In genomic region chr3:51745162-51745561, GRCm38 (mm10) we compare ENCODE assay signal across 10 mouse cellular contexts.
DNase-seq lines count a peak whose midpoint lies in the region; ATAC-seq and TF ChIP-seq lines count a peak whose summit lies in the region.
"Had no signal": no experiment of that assay in that cellular context is flagged by ENCODE, and none has a peak within 500 bp of the region (broad histone marks: within the 10 kb centered on the region; RNA-seq: fewer than 3 reads in every experiment).

No protein-coding gene starts in this region.

- peak overlapping the region; percentile 85 for H3K27ac ChIP-seq in liver, embryonic 14.5 days
- H3K27ac ChIP-seq in forebrain, embryonic 16.5 days (ENCODE audit: low read length) = no peak overlapping the region

- peak overlapping the region; percentile 16; the same call in 1 of the 2 replicates for H3K9ac ChIP-seq in liver, embryonic 14.5 days (replicated peaks)
- no peak overlapping the region for H3K9ac ChIP-seq in forebrain, embryonic 16.5 days (replicated peaks; ENCODE audit: low read depth, low read length)

- H3K9me3 ChIP-seq in liver, embryonic 14.5 days (ENCODE audit: control insufficient read depth, low read length) = no peaks in the 10 kb centered on the region
- no peaks in the 10 kb centered on the region for H3K9me3 ChIP-seq in forebrain, embryonic 16.5 days (ENCODE audit: control insufficient read depth, low read length)

- TF ChIP-seq CTCF in liver, embryonic 14.5 days (IDR thresholded peaks at IDR 0.05; ENCODE audit: low read depth) = no peak

- peaks cover 28 to 52% of the 10 kb centered on the region in 2 experiments for H3K4me1 ChIP-seq in liver, embryonic 14.5 days (replicated peaks; ENCODE audit: control insufficient read depth in 2 of 2, insufficient read depth in 2 of 2, low read length in 1 of 2)
- peaks cover 16% of the 10 kb centered on the region for H3K4me1 ChIP-seq in forebrain, embryonic 16.5 days (replicated peaks; ENCODE audit: control insufficient read depth, insufficient read depth, low read length)

- H3K36me3 ChIP-seq in liver, embryonic 14.5 days (replicated peaks; ENCODE audit: control insufficient read depth, insufficient read depth, low read depth) = no peaks in the 10 kb centered on the region
- H3K36me3 ChIP-seq in forebrain, embryonic 16.5 days (ENCODE audit: control insufficient read depth, insufficient read depth) = no peaks in the 10 kb centered on the region

- H3K4me3 ChIP-seq in liver, embryonic 14.5 days (ENCODE audit: insufficient read depth in 1 of 2, low read depth in 2 of 2, low read length in 2 of 2) = no peak overlapping the region
- H3K4me3 ChIP-seq in forebrain, embryonic 16.5 days (replicated peaks; ENCODE audit: low read length) = no peak overlapping the region

- H3K27me3 ChIP-seq in liver, embryonic 14.5 days (ENCODE audit: control insufficient read depth, insufficient read depth, low read length) = no peaks in the 10 kb centered on the region
- H3K27me3 ChIP-seq in forebrain, embryonic 16.5 days (replicated peaks; ENCODE audit: control insufficient read depth, insufficient read depth, low read length) = no peaks in the 10 kb centered on the region

- peak; percentile 19 for DNase-seq in lung, postnatal 25 days (ENCODE audit: low spot score)
- no peak for DNase-seq in lung, postnatal 14 days
- DNase-seq in c-Kit-positive CD71-positive TER-119-positive erythroid progenitor cells, embryonic 14.5 days (ENCODE audit: low spot score) = peak; percentile 27
- DNase-seq in liver, embryonic 14.5 days (ENCODE audit: low read depth in 3 of 3, low spot score in 3 of 3) = peak in 1 of 3 experiments; percentile 39
- peak; percentile 14 to 25 for DNase-seq in thymus, postnatal 36 days
- DNase-seq in right cerebral cortex, postnatal 36 days (ENCODE audit: low spot score in 2 of 2) = no peak
- DNase-seq: adrenal gland, postnatal 10 days; cerebellum, adult 9-10 months; layer of hippocampus, adult 9-11 months had no signal

- H3K4me2 ChIP-seq in liver, embryonic 14.5 days (ENCODE audit: low read depth) = peak overlapping the region; percentile 52
- no peak overlapping the region for H3K4me2 ChIP-seq in forebrain, embryonic 16.5 days (ENCODE audit: low read length)

- ATAC-seq in liver, embryonic 14.5 days (ENCODE audit: insufficient read depth) = 0 out of 2 replicates have a peak, but pooled peaks have one; percentile 13
- ATAC-seq in forebrain, embryonic 16.5 days = no peak

- no peak for TF ChIP-seq EP300 in liver, embryonic 14.5 days (IDR thresholded peaks at IDR 0.05; ENCODE audit: low read depth)

- 15% methylated on average over 8 of the region's 8 CpGs for WGBS in liver, embryonic 14.5 days (ENCODE audit: insufficient replicate concordance)
- 94% methylated on average over 8 of the region's 8 CpGs for WGBS in forebrain, embryonic 16.5 days

Comparison
In these comparisons a context has a peak if more than half of its experiments do, and no peak if none do; other contexts are left out.
1. DNase-seq: peak in lung, postnatal 25 days (single experiment), c-Kit-positive CD71-positive TER-119-positive erythroid progenitor cells, embryonic 14.5 days (single experiment) and thymus, postnatal 36 days (2 of 2); none in lung, postnatal 14 days (single experiment) and right cerebral cortex, postnatal 36 days (0 of 2).